ENCODE assay signal across 8 mouse cellular contexts in genomic region chr1:106758734-106759571, GRCm38 (mm10). TPM values are rescaled to one million over a fixed set of nuclear protein-coding genes. Genes with fewer than 3 reads are reported as not detected.
A peak's percentile ranks its signal among the peaks of the same experiment; 100 is the strongest.
DNase-seq lines count a peak whose midpoint lies in the region; ATAC-seq and TF ChIP-seq lines count a peak whose summit lies in the region.

No protein-coding gene starts in this region.

- TF ChIP-seq CTCF in lung, embryonic 14.5 days (IDR thresholded peaks at IDR 0.05; ENCODE audit: low read depth): no peak
- TF ChIP-seq CTCF in olfactory bulb, adult 2 months (IDR thresholded peaks at IDR 0.05; ENCODE audit: insufficient read depth, low read depth, low read length): no peak

- H3K4me3 ChIP-seq in embryonic facial prominence, embryonic 10.5 days: peak overlapping the region; percentile 85
- H3K4me3 ChIP-seq in heart, embryonic 15.5 days: peak overlapping the region; percentile 66
- H3K4me3 ChIP-seq in lung, embryonic 14.5 days (ENCODE audit: low read depth, low read length): peak overlapping the region; percentile 71
- H3K4me3 ChIP-seq in olfactory bulb, adult 2 months (ENCODE audit: insufficient read depth, low read depth, low read length): peak overlapping the region; percentile 93

- H3K27me3 ChIP-seq in embryonic facial prominence, embryonic 10.5 days (replicated peaks; ENCODE audit: low read depth, poor library complexity, severe bottlenecking): no peaks in the 10 kb centered on the region
- no peaks in the 10 kb centered on the region for H3K27me3 ChIP-seq in heart, embryonic 15.5 days
- H3K27me3 ChIP-seq in lung, embryonic 14.5 days (ENCODE audit: insufficient read depth, low read length): no peaks in the 10 kb centered on the region

- peaks cover 15% of the 10 kb centered on the region for H3K4me1 ChIP-seq in embryonic facial prominence, embryonic 10.5 days
- H3K4me1 ChIP-seq in heart, embryonic 15.5 days (replicated peaks): peaks cover 20% of the 10 kb centered on the region
- peaks cover 5% of the 10 kb centered on the region; the same call in 1 of the 2 replicates for H3K4me1 ChIP-seq in lung, embryonic 14.5 days (ENCODE audit: insufficient read depth)
- H3K4me1 ChIP-seq in olfactory bulb, adult 2 months (ENCODE audit: control insufficient read depth, insufficient read depth, low read length): peaks cover 9% of the 10 kb centered on the region

- peak overlapping the region; percentile 91 for H3K4me2 ChIP-seq in heart, embryonic 15.5 days
- peak overlapping the region; percentile 95 for H3K4me2 ChIP-seq in lung, embryonic 14.5 days

- H3K9ac ChIP-seq in heart, embryonic 15.5 days: peak overlapping the region; percentile 76
- H3K9ac ChIP-seq in lung, embryonic 14.5 days: peak overlapping the region; percentile 69

- peak; percentile 76 for DNase-seq in CD4-positive helper T cell, adult 2 months (ENCODE audit: low read depth, low spot score)
- DNase-seq in R1 (ENCODE audit: low read depth, low spot score): peak; percentile 58
- peak; percentile 54 for DNase-seq in embryonic facial prominence, embryonic 10.5 days (ENCODE audit: low spot score)
- DNase-seq in kidney, postnatal 4 days: peak; percentile 63 to 69
- peak; percentile 47 for DNase-seq in lung, embryonic 14.5 days
- peak; percentile 49 for DNase-seq in thymus, postnatal 25 days

- no peaks in the 10 kb centered on the region for H3K9me3 ChIP-seq in embryonic facial prominence, embryonic 10.5 days
- H3K9me3 ChIP-seq in heart, embryonic 15.5 days (replicated peaks): no peaks in the 10 kb centered on the region
- no peaks in the 10 kb centered on the region for H3K9me3 ChIP-seq in lung, embryonic 14.5 days (ENCODE audit: low read depth, low read length)

- TF ChIP-seq POLR2A in olfactory bulb, adult 2 months (IDR thresholded peaks at IDR 0.05; ENCODE audit: insufficient read depth, low read depth, low read length): no peak

- H3K36me3 ChIP-seq in embryonic facial prominence, embryonic 10.5 days (replicated peaks): peaks cover 9% of the 10 kb centered on the region
- H3K36me3 ChIP-seq in heart, embryonic 15.5 days: no peaks in the 10 kb centered on the region; the same call in 1 of the 2 replicates
- 0 out of 2 replicates have a peak, but pooled peaks cover 4% of the 10 kb centered on the region for H3K36me3 ChIP-seq in lung, embryonic 14.5 days (ENCODE audit: insufficient read depth)

- peak; percentile 7 for ATAC-seq in heart, embryonic 15.5 days (replicated peaks; ENCODE audit: insufficient number of reproducible peaks, insufficient read depth, low FRiP score, low read depth)
- ATAC-seq in lung, embryonic 14.5 days (ENCODE audit: insufficient read depth): peak; percentile 56

- WGBS in embryonic facial prominence, embryonic 10.5 days: 4% methylated on average over 34 of the region's 34 CpGs
- under 1% methylated on average over 34 of the region's 34 CpGs for WGBS in heart, embryonic 15.5 days
- under 1% methylated on average over 34 of the region's 34 CpGs for WGBS in lung, embryonic 14.5 days
- WGBS in olfactory bulb, adult 2 months: 1% methylated on average over 34 of the region's 34 CpGs

- peak overlapping the region; percentile 88 for H3K27ac ChIP-seq in embryonic facial prominence, embryonic 10.5 days (replicated peaks)
- H3K27ac ChIP-seq in heart, embryonic 15.5 days: peak overlapping the region; percentile 91
- H3K27ac ChIP-seq in lung, embryonic 14.5 days (ENCODE audit: low read depth): peak overlapping the region; percentile 88
- peak overlapping the region; percentile 17; the same call in 1 of the 2 replicates for H3K27ac ChIP-seq in olfactory bulb, adult 2 months (ENCODE audit: insufficient read depth, low read depth, low read length)

RNA-seq across cellular contexts. Expression of gene Kdsr, which starts 0.6 kb away (rescaled TPM):
- polyA plus RNA-seq in embryonic facial prominence, embryonic 10.5 days (2016; fragmentation: Nextera tagmentation; extraction: Ambion mirVana): 9.7 and 10.1 TPM in 2 replicates
- polyA plus RNA-seq in heart, embryonic 15.5 days (2015; fragmentation: Nextera tagmentation; extraction: Ambion mirVana): 7.4 and 9.0 TPM in 2 replicates
- 15.9 and 16.5 TPM in 2 replicates for polyA plus RNA-seq in lung, embryonic 14.5 days (2014; fragmentation: Nextera tagmentation; extraction: Ambion mirVana)
- polyA plus RNA-seq in olfactory bulb, adult 2 months (2012; ENCODE audit: insufficient read depth, insufficient read length, low replicate concordance, missing spikeins): not detected in 2 replicates

RNA-seq across cellular contexts. Expression of gene Vps4b, which starts 37.6 kb away (rescaled TPM):
- polyA plus RNA-seq in embryonic facial prominence, embryonic 10.5 days (2016; fragmentation: Nextera tagmentation; extraction: Ambion mirVana): 67.5 and 67.8 TPM in 2 replicates
- 39.3 and 41.1 TPM in 2 replicates for polyA plus RNA-seq in heart, embryonic 15.5 days (2015; fragmentation: Nextera tagmentation; extraction: Ambion mirVana)
- 71.1 and 78.6 TPM in 2 replicates for polyA plus RNA-seq in lung, embryonic 14.5 days (2014; fragmentation: Nextera tagmentation; extraction: Ambion mirVana)
- not detected in 2 replicates for polyA plus RNA-seq in olfactory bulb, adult 2 months (2012; ENCODE audit: insufficient read depth, insufficient read length, low replicate concordance, missing spikeins)

RNA-seq across cellular contexts. Expression of gene Bcl2, which starts 44.9 kb away (rescaled TPM):
- polyA plus RNA-seq in embryonic facial prominence, embryonic 10.5 days (2016; fragmentation: Nextera tagmentation; extraction: Ambion mirVana): 9.4 and 10.8 TPM in 2 replicates
- polyA plus RNA-seq in heart, embryonic 15.5 days (2015; fragmentation: Nextera tagmentation; extraction: Ambion mirVana): 7.4 and 10.1 TPM in 2 replicates
- polyA plus RNA-seq in lung, embryonic 14.5 days (2014; fragmentation: Nextera tagmentation; extraction: Ambion mirVana): 16.2 and 16.5 TPM in 2 replicates
- not detected in 2 replicates for polyA plus RNA-seq in olfactory bulb, adult 2 months (2012; ENCODE audit: insufficient read depth, insufficient read length, low replicate concordance, missing spikeins)

Comparison
In these comparisons a context has a peak if more than half of its experiments do, and no peak if none do; other contexts are left out.
1. Peak in every context shown above with its lines: DNase-seq, ATAC-seq, H3K4me3 ChIP-seq and H3K27ac ChIP-seq.
2. H3K27ac ChIP-seq: peak in every context shown above with its lines; median percentile 91 in heart, embryonic 15.5 days; 88 in embryonic facial prominence, embryonic 10.5 days; 88 in lung, embryonic 14.5 days; 17 in olfactory bulb, adult 2 months.